Mouse (Mus musculus): ENCODE results near the gene Ppp1r36.

DNA sequence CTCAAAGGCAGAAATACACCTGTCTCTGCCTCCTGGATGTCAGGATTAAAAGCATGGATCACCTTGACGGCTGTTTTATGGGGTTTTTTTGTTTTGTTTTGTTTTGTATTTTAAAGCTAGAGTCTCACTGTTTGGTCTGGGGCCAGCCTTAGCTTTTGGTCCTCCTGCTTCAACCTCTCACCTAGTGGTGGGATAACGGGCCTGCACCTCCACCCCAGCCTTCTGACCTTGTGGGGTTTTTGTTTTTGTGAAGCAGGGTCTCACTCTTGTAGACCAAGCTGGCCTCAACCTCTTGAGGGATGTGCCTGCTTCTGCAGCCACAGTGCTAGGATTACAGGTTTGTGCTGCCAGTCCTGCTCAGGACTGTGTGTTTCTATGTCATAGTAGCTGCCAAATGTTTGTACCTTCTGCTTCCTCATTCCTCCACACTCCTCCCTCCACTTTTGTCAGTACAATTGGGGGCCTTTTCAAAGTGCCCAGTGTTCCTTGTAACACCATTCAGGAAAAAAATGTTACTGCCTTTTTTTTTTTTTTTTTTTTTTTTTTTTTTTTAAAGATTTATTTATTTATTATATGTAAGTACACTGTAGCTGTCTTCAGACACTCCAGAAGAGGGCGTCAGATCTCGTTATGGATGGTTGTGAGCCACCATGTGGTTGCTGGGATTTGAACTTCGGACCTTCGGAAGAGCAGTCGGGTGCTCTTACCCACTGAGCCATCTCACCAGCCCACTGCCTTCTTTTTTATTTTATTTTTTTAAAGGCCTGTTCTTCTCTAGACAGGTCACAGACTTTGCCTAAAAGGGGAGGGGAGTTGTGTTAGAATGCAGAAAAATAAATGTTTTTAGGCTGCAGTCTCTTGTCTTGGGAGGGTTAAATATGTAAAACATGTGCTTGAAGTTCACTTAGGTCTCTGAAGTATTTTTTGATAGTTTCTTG lies 44.2 kb upstream of the Ppp1r36 start:
- TF ChIP-seq RCOR1 (conservative IDR thresholded peaks at IDR 0.05; ENCODE audit: low read depth, low read length) (no peak), POLR2A (IDR thresholded peaks at IDR 0.05; ENCODE audit: low read depth, low read length) (peak; percentile 36), EP300 (IDR thresholded peaks at IDR 0.05; ENCODE audit: low read length) (no peak; the same call in 1 of the 2 replicates), TBP (conservative IDR thresholded peaks at IDR 0.05; ENCODE audit: low read depth, low read length) (0 out of 2 replicates have a peak, but pooled peaks have one; percentile 52), UBTF (IDR thresholded peaks at IDR 0.05; ENCODE audit: low read depth, low read length) (no peak), MEF2A (IDR thresholded peaks at IDR 0.05; ENCODE audit: borderline replicate concordance, low read depth, low read length) (no peak), RAD21 (IDR thresholded peaks at IDR 0.05; ENCODE audit: low read depth, low read length) (no peak; the same call in 1 of the 2 replicates), MAX (IDR thresholded peaks at IDR 0.05; ENCODE audit: low read length) (no peak; the same call in 1 of the 2 replicates), MXI1 (IDR thresholded peaks at IDR 0.05; ENCODE audit: low read depth, low read length) (peak; percentile 41; the same call in 1 of the 2 replicates)

All from CH12.LX (cell line).